Mouse (Mus musculus): Measurements from ENCODE around the gene Tcf12.

DNA sequence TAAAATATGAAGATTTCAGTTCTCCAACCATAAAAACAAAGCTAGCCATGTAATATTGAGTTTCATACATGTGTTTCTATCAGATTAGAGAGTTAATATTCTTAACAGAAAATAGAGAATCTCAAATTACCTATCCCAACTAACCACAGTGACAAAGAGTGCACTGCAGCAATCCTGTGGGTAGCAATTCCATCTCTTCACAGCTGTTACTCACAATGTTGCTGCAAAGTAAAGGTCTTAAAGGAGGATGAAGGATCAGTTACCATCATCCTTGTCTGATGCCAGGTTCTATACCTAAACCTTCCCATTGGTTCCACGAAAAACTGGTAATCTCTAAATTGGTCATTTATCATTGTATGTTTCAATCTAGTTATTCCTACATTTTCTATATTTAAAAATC is 95.7 kb downstream of the Tcf12 start:
- TF ChIP-seq CTCF (conservative IDR thresholded peaks at IDR 0.05; ENCODE audit: low read length) (no peak), NANOG (IDR thresholded peaks at IDR 0.05; ENCODE audit: borderline replicate concordance, low read length) (no peak)

Data from E14TG2a.4 (cell line).